Mouse (Mus musculus): ENCODE measurements around the gene Pim2. TPM values are rescaled to one million over a fixed set of nuclear protein-coding genes. Genes with fewer than 3 reads are reported as not detected.

Pim2 gene
- polyA plus RNA-seq (2014; fragmentation: Nextera tagmentation; extraction: Ambion mirVana) = 4.9 and 6.4 TPM in 2 replicates

DNA sequence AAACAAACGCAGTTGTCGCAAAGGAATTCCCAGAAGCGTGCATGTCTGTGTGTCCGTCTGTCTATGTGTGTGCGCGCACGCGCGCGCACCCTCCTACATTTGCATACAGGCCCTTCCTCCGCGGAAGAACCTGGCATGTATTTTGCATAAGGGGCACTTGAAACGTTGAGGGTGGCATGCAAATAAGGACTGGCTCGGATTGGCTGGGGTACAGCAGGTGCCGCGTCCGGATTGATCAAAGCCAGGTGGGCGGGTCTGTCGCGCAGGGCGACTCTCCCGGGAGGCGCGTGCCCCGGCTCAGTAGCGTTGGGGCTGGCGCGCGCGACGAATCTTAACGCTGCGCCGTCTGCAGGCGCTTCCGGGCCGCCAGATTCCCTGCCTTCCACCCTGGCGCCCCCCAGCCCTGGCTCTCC is at the start of gene Pim2:
Gene Pim2 (plus strand): TSS at position 256 of the 413 bp plus-strand sequence.
- WGBS = 24% methylated on average over 34 of the region's 38 CpGs
- ATAC-seq (replicated peaks; ENCODE audit: insufficient number of reproducible peaks, low FRiP score, low TSS enrichment, low read depth) = peak; percentile 83
- Histone ChIP-seq H3K4me3 (ENCODE audit: low read depth, low read length) (peak within 1 kb of the TSS; percentile 34), H3K27ac (replicated peaks; ENCODE audit: low read depth, low read length) (no peak within 1 kb of the TSS), H3K4me2 (ENCODE audit: low read depth, low read length) (peak within 1 kb of the TSS; percentile 76), H3K27me3 (ENCODE audit: control insufficient read depth, insufficient read depth, low read length) (no peaks in the 10 kb centered on the region), H3K9me3 (replicated peaks; ENCODE audit: control insufficient read depth, low read length) (no peaks in the 10 kb centered on the region), H3K9ac (replicated peaks; ENCODE audit: low read length) (peak within 1 kb of the TSS; percentile 43; the same call in 1 of the 2 replicates), H3K4me1 (ENCODE audit: control insufficient read depth, insufficient read depth, low read length) (no peaks in the 10 kb centered on the region), H3K36me3 (replicated peaks; ENCODE audit: control insufficient read depth, insufficient read depth, low read depth, low read length) (no peaks in the 10 kb centered on the region)
- peak; percentile 80 for DNase-seq (ENCODE audit: low spot score)

GRCm38 (mm10) chrX:7837146-7837545 is 40.9 kb upstream of the Pim2 start:
- ATAC-seq (replicated peaks; ENCODE audit: insufficient number of reproducible peaks, low FRiP score, low TSS enrichment, low read depth) (no peak), DNase-seq (ENCODE audit: low spot score) (no peak)
- Histone ChIP-seq H3K9me3 (replicated peaks; ENCODE audit: control insufficient read depth, low read length) (no peaks in the 10 kb centered on the region), H3K4me1 (ENCODE audit: control insufficient read depth, insufficient read depth, low read length) (no peaks in the 10 kb centered on the region), H3K4me3 (ENCODE audit: low read depth, low read length) (no peak overlapping the region), H3K4me2 (ENCODE audit: low read depth, low read length) (no peak overlapping the region), H3K27ac (replicated peaks; ENCODE audit: low read depth, low read length) (no peak overlapping the region), H3K36me3 (replicated peaks; ENCODE audit: control insufficient read depth, insufficient read depth, low read depth, low read length) (no peaks in the 10 kb centered on the region), H3K27me3 (ENCODE audit: control insufficient read depth, insufficient read depth, low read length) (no peaks in the 10 kb centered on the region), H3K9ac (replicated peaks; ENCODE audit: low read length) (no peak overlapping the region)
- 70% methylated on average over 1 of the region's 1 CpGs for WGBS

DNA sequence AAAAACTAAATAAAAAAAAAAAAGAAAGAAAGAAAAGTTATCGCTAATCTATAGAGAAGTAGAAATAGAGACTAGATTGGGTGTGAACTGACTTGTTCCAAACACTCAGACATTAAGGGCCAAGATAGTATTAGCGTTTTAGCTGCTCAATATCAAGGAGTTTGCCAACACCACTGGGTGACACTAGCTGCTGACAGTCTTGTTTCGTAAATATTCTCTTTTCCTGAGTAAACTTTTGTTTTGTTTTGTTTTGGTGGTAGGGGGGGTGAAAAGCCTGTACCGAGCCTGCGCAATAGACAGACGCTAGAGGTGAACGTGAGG is 37.3 kb upstream of the Pim2 start:
- no peak for ATAC-seq (replicated peaks; ENCODE audit: insufficient number of reproducible peaks, low FRiP score, low TSS enrichment, low read depth)
- peak overlapping the region; percentile 32; the same call in 1 of the 2 replicates for H3K4me2 ChIP-seq (ENCODE audit: low read depth, low read length)
- H3K9me3 ChIP-seq (replicated peaks; ENCODE audit: control insufficient read depth, low read length) = no peaks in the 10 kb centered on the region
- H3K36me3 ChIP-seq (replicated peaks; ENCODE audit: control insufficient read depth, insufficient read depth, low read depth, low read length) = no peaks in the 10 kb centered on the region
- H3K27ac ChIP-seq (replicated peaks; ENCODE audit: low read depth, low read length) = no peak overlapping the region
- no peaks in the 10 kb centered on the region for H3K4me1 ChIP-seq (ENCODE audit: control insufficient read depth, insufficient read depth, low read length)
- H3K9ac ChIP-seq (replicated peaks; ENCODE audit: low read length) = no peak overlapping the region
- 15% methylated on average over 7 of the region's 7 CpGs for WGBS
- H3K4me3 ChIP-seq (ENCODE audit: low read depth, low read length) = no peak overlapping the region
- DNase-seq (ENCODE audit: low spot score) = no peak
- no peaks in the 10 kb centered on the region for H3K27me3 ChIP-seq (ENCODE audit: control insufficient read depth, insufficient read depth, low read length)

- ATAC-seq (replicated peaks; ENCODE audit: insufficient number of reproducible peaks, low FRiP score, low TSS enrichment, low read depth) (peak; percentile 99), DNase-seq (ENCODE audit: low spot score) (peak; percentile 93)
- H3K9me3 ChIP-seq (replicated peaks; ENCODE audit: control insufficient read depth, low read length) = no peaks in the 10 kb centered on the region
- peak within 1 kb of the TSS; percentile 47 for H3K4me2 ChIP-seq (ENCODE audit: low read depth, low read length)
- H3K27me3 ChIP-seq (ENCODE audit: control insufficient read depth, insufficient read depth, low read length) = no peaks in the 10 kb centered on the region
- peak within 1 kb of the TSS; percentile 85 for H3K4me3 ChIP-seq (ENCODE audit: low read depth, low read length)
- H3K9ac ChIP-seq (replicated peaks; ENCODE audit: low read length) = peak within 1 kb of the TSS; percentile 80
- WGBS = 18% methylated on average over 73 of the region's 74 CpGs
- peak within 1 kb of the TSS; percentile 65 for H3K27ac ChIP-seq (replicated peaks; ENCODE audit: low read depth, low read length)
- H3K36me3 ChIP-seq (replicated peaks; ENCODE audit: control insufficient read depth, insufficient read depth, low read depth, low read length) = no peaks in the 10 kb centered on the region
- no peaks in the 10 kb centered on the region for H3K4me1 ChIP-seq (ENCODE audit: control insufficient read depth, insufficient read depth, low read length)
These were observed 36.6 kb upstream of the Pim2 start, which contains the start of gene Otud5 for GRCm38 (mm10) chrX:7841163-7842162. Gene Otud5 (plus strand): TSS chrX:7841364.

- H3K27ac ChIP-seq (replicated peaks; ENCODE audit: low read depth, low read length) = 0 out of 2 replicates have a peak overlapping the region, but pooled peaks have one; percentile 62
- DNase-seq (ENCODE audit: low spot score) (no peak), ATAC-seq (replicated peaks; ENCODE audit: insufficient number of reproducible peaks, low FRiP score, low TSS enrichment, low read depth) (no peak)
- no peaks in the 10 kb centered on the region for H3K36me3 ChIP-seq (replicated peaks; ENCODE audit: control insufficient read depth, insufficient read depth, low read depth, low read length)
- H3K9me3 ChIP-seq (replicated peaks; ENCODE audit: control insufficient read depth, low read length) = no peaks in the 10 kb centered on the region
- peak overlapping the region; percentile 85 for H3K4me3 ChIP-seq (ENCODE audit: low read depth, low read length)
- H3K4me1 ChIP-seq (ENCODE audit: control insufficient read depth, insufficient read depth, low read length) = no peaks in the 10 kb centered on the region
- H3K9ac ChIP-seq (replicated peaks; ENCODE audit: low read length) = peak overlapping the region; percentile 80
- H3K4me2 ChIP-seq (ENCODE audit: low read depth, low read length) = peak overlapping the region; percentile 47
- WGBS = 11% methylated on average over 30 of the region's 42 CpGs
- no peaks in the 10 kb centered on the region for H3K27me3 ChIP-seq (ENCODE audit: control insufficient read depth, insufficient read depth, low read length)
These were observed 35.7 kb upstream of the Pim2 start for GRCm38 (mm10) chrX:7842318-7842717.

GRCm38 (mm10) chrX:7847845-7848244 is 30.2 kb upstream of the Pim2 start:
- ATAC-seq (replicated peaks; ENCODE audit: insufficient number of reproducible peaks, low FRiP score, low TSS enrichment, low read depth) = no peak
- Histone ChIP-seq H3K36me3 (replicated peaks; ENCODE audit: control insufficient read depth, insufficient read depth, low read depth, low read length) (no peaks in the 10 kb centered on the region), H3K9ac (replicated peaks; ENCODE audit: low read length) (no peak overlapping the region), H3K27ac (replicated peaks; ENCODE audit: low read depth, low read length) (no peak overlapping the region), H3K4me3 (ENCODE audit: low read depth, low read length) (no peak overlapping the region), H3K9me3 (replicated peaks; ENCODE audit: control insufficient read depth, low read length) (no peaks in the 10 kb centered on the region), H3K4me1 (ENCODE audit: control insufficient read depth, insufficient read depth, low read length) (no peaks in the 10 kb centered on the region), H3K4me2 (ENCODE audit: low read depth, low read length) (no peak overlapping the region), H3K27me3 (ENCODE audit: control insufficient read depth, insufficient read depth, low read length) (no peaks in the 10 kb centered on the region)
- WGBS = 75% methylated on average over 2 of the region's 2 CpGs
- DNase-seq (ENCODE audit: low spot score) = no peak

GRCm38 (mm10) chrX:7854578-7854977 is 23.5 kb upstream of the Pim2 start:
- WGBS = 40% methylated on average over 2 of the region's 2 CpGs
- no peaks in the 10 kb centered on the region for H3K27me3 ChIP-seq (ENCODE audit: control insufficient read depth, insufficient read depth, low read length)
- no peak overlapping the region for H3K9ac ChIP-seq (replicated peaks; ENCODE audit: low read length)
- no peaks in the 10 kb centered on the region for H3K9me3 ChIP-seq (replicated peaks; ENCODE audit: control insufficient read depth, low read length)
- no peaks in the 10 kb centered on the region for H3K4me1 ChIP-seq (ENCODE audit: control insufficient read depth, insufficient read depth, low read length)
- H3K4me2 ChIP-seq (ENCODE audit: low read depth, low read length) = no peak overlapping the region
- DNase-seq (ENCODE audit: low spot score) (peak; percentile 34), ATAC-seq (replicated peaks; ENCODE audit: insufficient number of reproducible peaks, low FRiP score, low TSS enrichment, low read depth) (no peak)
- H3K27ac ChIP-seq (replicated peaks; ENCODE audit: low read depth, low read length) = no peak overlapping the region
- H3K4me3 ChIP-seq (ENCODE audit: low read depth, low read length) = no peak overlapping the region
- no peaks in the 10 kb centered on the region for H3K36me3 ChIP-seq (replicated peaks; ENCODE audit: control insufficient read depth, insufficient read depth, low read depth, low read length)

GRCm38 (mm10) chrX:7859191-7859753 is 18.8 kb upstream of the Pim2 start:
- Histone ChIP-seq H3K9me3 (replicated peaks; ENCODE audit: control insufficient read depth, low read length) (no peaks in the 10 kb centered on the region), H3K9ac (replicated peaks; ENCODE audit: low read length) (no peak overlapping the region), H3K4me3 (ENCODE audit: low read depth, low read length) (no peak overlapping the region), H3K36me3 (replicated peaks; ENCODE audit: control insufficient read depth, insufficient read depth, low read depth, low read length) (no peaks in the 10 kb centered on the region), H3K27me3 (ENCODE audit: control insufficient read depth, insufficient read depth, low read length) (no peaks in the 10 kb centered on the region), H3K4me1 (ENCODE audit: control insufficient read depth, insufficient read depth, low read length) (no peaks in the 10 kb centered on the region), H3K4me2 (ENCODE audit: low read depth, low read length) (no peak overlapping the region), H3K27ac (replicated peaks; ENCODE audit: low read depth, low read length) (no peak overlapping the region)
- no peak for ATAC-seq (replicated peaks; ENCODE audit: insufficient number of reproducible peaks, low FRiP score, low TSS enrichment, low read depth)
- WGBS = 82% methylated on average over 3 of the region's 3 CpGs
- no peak for DNase-seq (ENCODE audit: low spot score)

Data from embryonic facial prominence, embryonic 11.5 days (tissue).